Mouse (Mus musculus) urinary bladder, postnatal 36 days (tissue): Measurements from ENCODE around the gene B3galnt1.
A peak's percentile ranks its signal among the peaks of the same experiment; 100 is the strongest.
"Not testable (repeated sequence)": the region's sequence is repeated elsewhere in the genome, so short reads cannot be mapped to it uniquely, and the experiment has no call there.

Experiments
- DNase-seq, 2 experiments: peaks; one replicate each; pipeline ENCODE4 v3.0.0; 2022; ENCODE audit warnings: low spot score in 2 of 2, mixed read lengths in 1 of 2

The B3galnt1 gene

GRCm38 (mm10) chr3:69565586-69565985 is 33.2 kb downstream of the B3galnt1 start:
- DNase-seq, result not testable (repeated sequence)

GRCm38 (mm10) chr3:69563406-69563805 is 35.4 kb downstream of the B3galnt1 start:
- DNase-seq, result no peak

- DNase-seq, result no peak
Measured at GRCm38 (mm10) chr3:69561686-69562085, 37.1 kb downstream of the B3galnt1 start.

GRCm38 (mm10) chr3:69559975-69560330 is 38.8 kb downstream of the B3galnt1 start:
- no peak for DNase-seq

- DNase-seq, result no peak
Measured at GRCm38 (mm10) chr3:69559316-69559974, 39.3 kb downstream of the B3galnt1 start.

- no peak for DNase-seq
Measured at GRCm38 (mm10) chr3:69556092-69556778, 42.5 kb downstream of the B3galnt1 start.

- DNase-seq, result no peak
Measured at GRCm38 (mm10) chr3:69555511-69555910, 43.2 kb downstream of the B3galnt1 start.

GRCm38 (mm10) chr3:69549602-69550001 is 49.2 kb downstream of the B3galnt1 start:
- DNase-seq, result no peak

GRCm38 (mm10) chr3:69548704-69549455 is 49.9 kb downstream of the B3galnt1 start:
- DNase-seq, result no peak

GRCm38 (mm10) chr3:69545017-69545416 is 53.7 kb downstream of the B3galnt1 start:
- DNase-seq, result no peak

GRCm38 (mm10) chr3:69543730-69544129 is 55.0 kb downstream of the B3galnt1 start:
- DNase-seq, result no peak

GRCm38 (mm10) chr3:69542962-69543361 is 55.8 kb downstream of the B3galnt1 start:
- no peak for DNase-seq

GRCm38 (mm10) chr3:69535941-69536647 is 62.7 kb downstream of the B3galnt1 start:
- DNase-seq, result no peak

GRCm38 (mm10) chr3:69535486-69535885 is 63.3 kb downstream of the B3galnt1 start:
- no peak for DNase-seq

- DNase-seq, result no peak
Measured at GRCm38 (mm10) chr3:69532687-69533086, 66.1 kb downstream of the B3galnt1 start.

- DNase-seq, result no peak
Measured at GRCm38 (mm10) chr3:69531511-69531910, 67.2 kb downstream of the B3galnt1 start.

- DNase-seq, result no peak
Measured at GRCm38 (mm10) chr3:69529576-69529975, 69.2 kb downstream of the B3galnt1 start.

- DNase-seq, result no peak
Measured at GRCm38 (mm10) chr3:69527384-69527783, 71.4 kb downstream of the B3galnt1 start.

- DNase-seq, result no peak
Measured at GRCm38 (mm10) chr3:69525072-69525529, 73.7 kb downstream of the B3galnt1 start.

- peak in 1 of 2 experiments; percentile 32 for DNase-seq
Measured at GRCm38 (mm10) chr3:69524356-69525071, 74.2 kb downstream of the B3galnt1 start.
